Mouse (Mus musculus): ENCODE results near the gene U2af1l4.
A peak's percentile ranks its signal among the peaks of the same experiment; 100 is the strongest.

U2af1l4 gene

GRCm38 (mm10) chr7:30608476-30608875, 45.4 kb downstream of the U2af1l4 start:
- DNase-seq (ENCODE audit: low read depth, low spot score), result no peak

- no peak for DNase-seq (ENCODE audit: low read depth, low spot score)
Observed at GRCm38 (mm10) chr7:30610043-30610442, 46.9 kb downstream of the U2af1l4 start.

GRCm38 (mm10) chr7:30612654-30613402, 49.7 kb downstream of the U2af1l4 start, which contains the start of gene Upk1a:
TSS of gene Upk1a (minus strand) at chr7:30612847.
- no peak for DNase-seq (ENCODE audit: low read depth, low spot score)

- peak; percentile 55 for DNase-seq (ENCODE audit: low read depth, low spot score)
Observed at GRCm38 (mm10) chr7:30613529-30614112, 50.5 kb downstream of the U2af1l4 start.

- DNase-seq (ENCODE audit: low read depth, low spot score), result peak; percentile 70
Observed at GRCm38 (mm10) chr7:30614454-30614853, 51.4 kb downstream of the U2af1l4 start.

Measured in 3T3-L1 (cell line).